Mouse (Mus musculus): Measurements from ENCODE around the gene Slamf6. TPM values are rescaled to one million over a fixed set of nuclear protein-coding genes. Genes with fewer than 3 reads are reported as not detected.
"Not testable (repeated sequence)": the region's sequence is repeated elsewhere in the genome, so short reads cannot be mapped to it uniquely, and the experiment has no call there.

Gene Slamf6
- total and polyA plus RNA-seq, 2 experiments from 2014 or later = 0.11 TPM; not detected in 1

DNA sequence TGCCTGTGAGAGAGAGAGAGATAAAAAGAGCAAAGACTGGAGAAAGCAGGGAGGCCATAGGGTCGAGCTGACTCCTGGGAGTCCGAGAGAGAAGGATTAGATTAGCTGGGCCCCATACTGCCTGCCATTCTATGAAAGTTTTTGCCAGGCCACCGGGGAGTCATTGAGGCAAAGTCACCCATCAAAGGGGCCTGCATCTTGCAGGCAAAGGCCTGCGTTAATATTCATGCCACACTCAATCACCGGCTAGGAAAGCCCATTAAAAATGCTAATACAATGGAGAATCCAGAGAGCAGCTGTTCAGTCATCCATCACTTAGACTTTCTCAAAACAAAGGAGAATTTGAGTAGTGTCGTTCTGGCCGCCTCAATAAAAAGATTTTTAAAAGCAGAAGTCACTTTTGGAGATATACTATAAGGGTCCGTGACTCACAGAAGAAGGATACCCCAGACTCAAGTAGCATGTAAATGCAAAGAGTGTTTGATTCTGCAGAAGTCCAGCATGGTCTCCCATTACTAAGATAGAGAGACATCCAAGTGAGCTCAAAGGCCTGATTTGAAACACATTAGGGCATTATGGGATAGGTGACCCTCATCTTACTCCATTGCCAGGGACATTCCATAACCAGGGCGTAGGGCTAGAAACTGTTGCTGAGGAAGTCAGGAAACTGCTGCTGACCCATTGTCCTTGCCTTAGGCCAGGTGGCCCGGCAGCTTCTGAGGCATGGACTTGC lies 53.7 kb downstream of the Slamf6 start:
- WGBS = 70% methylated on average over 10 of the region's 10 CpGs

DNA sequence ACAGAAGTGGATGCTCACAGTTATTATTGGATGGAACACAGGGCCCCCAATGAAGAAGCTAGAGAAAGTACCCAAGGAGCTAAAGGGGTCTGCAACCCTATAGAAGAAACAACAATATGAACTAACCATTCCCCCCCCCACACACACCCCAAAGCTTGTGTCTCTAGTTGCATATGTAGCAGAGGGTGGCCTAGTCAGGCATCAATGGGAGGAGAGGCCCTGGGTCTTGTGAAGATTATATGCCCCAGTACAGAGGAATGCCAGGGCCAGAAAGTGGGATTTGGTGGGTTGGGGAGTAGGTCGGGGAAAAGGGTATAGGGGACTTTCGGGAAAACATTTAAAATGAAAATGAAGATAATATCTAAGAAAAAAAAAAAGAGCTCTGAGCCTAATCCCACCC lies 57.0 kb downstream of the Slamf6 start:
- not testable (repeated sequence) for H3K27ac ChIP-seq (ENCODE audit: low read depth)

More for the DNA sequence above, 53.7 kb downstream of the Slamf6 start:
- Histone ChIP-seq H3K9ac (replicated peaks; ENCODE audit: low read depth, low read length) (no peak overlapping the region), H3K9me3 (replicated peaks; ENCODE audit: control insufficient read depth, low read length) (no peaks in the 10 kb centered on the region), H3K4me1 (ENCODE audit: control insufficient read depth, insufficient read depth) (no peaks in the 10 kb centered on the region), H3K27ac (ENCODE audit: low read depth) (no peak overlapping the region), H3K36me3 (replicated peaks; ENCODE audit: control insufficient read depth, insufficient read depth, low read length) (no peaks in the 10 kb centered on the region), H3K27me3 (ENCODE audit: control insufficient read depth, insufficient read depth, low read length) (no peaks in the 10 kb centered on the region), H3K4me2 (ENCODE audit: low read depth, low read length) (no peak overlapping the region), H3K4me3 (ENCODE audit: low read depth, low read length) (no peak overlapping the region)
- DNase-seq (ENCODE audit: low spot score) = no peak
- TF ChIP-seq EP300 (IDR thresholded peaks at IDR 0.05; ENCODE audit: low read depth) (no peak), CTCF (IDR thresholded peaks at IDR 0.05; ENCODE audit: low read depth) (no peak)
- no peak for ATAC-seq (ENCODE audit: insufficient read depth, low read depth)

DNA sequence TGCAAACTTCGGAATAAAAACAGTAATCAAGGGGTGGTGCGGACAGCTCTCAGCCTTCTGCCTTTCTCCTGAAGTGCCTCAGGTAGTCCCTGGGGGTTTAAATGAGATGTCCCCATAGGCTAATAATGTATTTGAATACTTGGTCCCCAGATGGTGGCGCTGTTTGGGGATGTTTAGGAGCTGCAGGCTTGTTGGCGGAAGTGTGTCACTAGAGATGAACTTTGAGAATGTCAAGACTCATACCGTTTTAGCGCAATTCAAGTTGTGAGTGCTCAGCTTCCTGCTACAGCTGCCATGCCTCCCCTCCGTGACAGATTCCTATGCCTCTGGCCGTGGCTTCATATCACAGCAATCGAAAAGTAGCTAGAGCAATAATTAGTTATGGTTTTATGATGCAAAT lies 58.1 kb downstream of the Slamf6 start:
- H3K4me3 ChIP-seq (ENCODE audit: low read depth, low read length) = no peak overlapping the region
- no peak overlapping the region for H3K27ac ChIP-seq (ENCODE audit: low read depth)
- ATAC-seq (ENCODE audit: insufficient read depth, low read depth) (no peak), DNase-seq (ENCODE audit: low spot score) (no peak)
- H3K4me2 ChIP-seq (ENCODE audit: low read depth, low read length) = no peak overlapping the region
- H3K36me3 ChIP-seq (replicated peaks; ENCODE audit: control insufficient read depth, insufficient read depth, low read length) = no peaks in the 10 kb centered on the region
- no peaks in the 10 kb centered on the region for H3K27me3 ChIP-seq (ENCODE audit: control insufficient read depth, insufficient read depth, low read length)
- no peak for TF ChIP-seq EP300 (IDR thresholded peaks at IDR 0.05; ENCODE audit: low read depth)
- no peak for TF ChIP-seq CTCF (IDR thresholded peaks at IDR 0.05; ENCODE audit: low read depth)
- 80% methylated on average over 9 of the region's 9 CpGs for WGBS
- H3K9ac ChIP-seq (replicated peaks; ENCODE audit: low read depth, low read length) = no peak overlapping the region
- H3K4me1 ChIP-seq (ENCODE audit: control insufficient read depth, insufficient read depth) = no peaks in the 10 kb centered on the region
- no peaks in the 10 kb centered on the region for H3K9me3 ChIP-seq (replicated peaks; ENCODE audit: control insufficient read depth, low read length)

More for the DNA sequence above, 57.0 kb downstream of the Slamf6 start:
- H3K9me3 ChIP-seq (replicated peaks; ENCODE audit: control insufficient read depth, low read length); H3K27me3 ChIP-seq (ENCODE audit: control insufficient read depth, insufficient read depth, low read length); H3K4me1 ChIP-seq (ENCODE audit: control insufficient read depth, insufficient read depth); DNase-seq (ENCODE audit: low spot score); ATAC-seq (ENCODE audit: insufficient read depth, low read depth); H3K4me3 ChIP-seq (ENCODE audit: low read depth, low read length); H3K9ac ChIP-seq (replicated peaks; ENCODE audit: low read depth, low read length); H3K36me3 ChIP-seq (replicated peaks; ENCODE audit: control insufficient read depth, insufficient read depth, low read length); H3K4me2 ChIP-seq (ENCODE audit: low read depth, low read length): not testable (repeated sequence)
- WGBS = 94% methylated on average over 2 of the region's 2 CpGs

DNA sequence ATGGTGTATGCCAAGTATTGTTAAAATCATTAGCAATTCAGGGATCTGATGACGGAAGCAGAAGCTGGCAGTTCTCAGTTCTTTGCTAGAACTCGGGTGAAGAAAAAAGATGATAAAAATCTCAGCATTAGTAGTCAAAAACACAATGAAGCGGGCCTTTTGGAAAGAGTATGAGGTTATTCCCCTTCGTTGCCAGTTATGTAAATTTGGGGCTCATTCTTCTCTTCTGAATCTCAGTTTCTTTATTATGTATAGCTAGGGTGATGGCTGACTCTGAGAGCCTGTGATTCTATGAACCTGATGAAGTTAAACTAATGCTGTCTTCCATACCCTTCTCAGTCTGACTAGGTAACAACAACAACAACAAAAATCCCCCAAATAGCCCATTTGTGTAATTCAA lies 58.5 kb downstream of the Slamf6 start:
- TF ChIP-seq EP300 (IDR thresholded peaks at IDR 0.05; ENCODE audit: low read depth) (no peak), CTCF (IDR thresholded peaks at IDR 0.05; ENCODE audit: low read depth) (no peak)
- no peaks in the 10 kb centered on the region for H3K27me3 ChIP-seq (ENCODE audit: control insufficient read depth, insufficient read depth, low read length)
- DNase-seq (ENCODE audit: low spot score) (no peak), ATAC-seq (ENCODE audit: insufficient read depth, low read depth) (no peak)
- no peaks in the 10 kb centered on the region for H3K36me3 ChIP-seq (replicated peaks; ENCODE audit: control insufficient read depth, insufficient read depth, low read length)
- 82% methylated on average over 4 of the region's 4 CpGs for WGBS
- no peak overlapping the region for H3K4me3 ChIP-seq (ENCODE audit: low read depth, low read length)
- no peak overlapping the region for H3K9ac ChIP-seq (replicated peaks; ENCODE audit: low read depth, low read length)
- no peaks in the 10 kb centered on the region for H3K4me1 ChIP-seq (ENCODE audit: control insufficient read depth, insufficient read depth)
- no peak overlapping the region for H3K27ac ChIP-seq (ENCODE audit: low read depth)
- no peak overlapping the region for H3K4me2 ChIP-seq (ENCODE audit: low read depth, low read length)
- H3K9me3 ChIP-seq (replicated peaks; ENCODE audit: control insufficient read depth, low read length) = no peaks in the 10 kb centered on the region

DNA sequence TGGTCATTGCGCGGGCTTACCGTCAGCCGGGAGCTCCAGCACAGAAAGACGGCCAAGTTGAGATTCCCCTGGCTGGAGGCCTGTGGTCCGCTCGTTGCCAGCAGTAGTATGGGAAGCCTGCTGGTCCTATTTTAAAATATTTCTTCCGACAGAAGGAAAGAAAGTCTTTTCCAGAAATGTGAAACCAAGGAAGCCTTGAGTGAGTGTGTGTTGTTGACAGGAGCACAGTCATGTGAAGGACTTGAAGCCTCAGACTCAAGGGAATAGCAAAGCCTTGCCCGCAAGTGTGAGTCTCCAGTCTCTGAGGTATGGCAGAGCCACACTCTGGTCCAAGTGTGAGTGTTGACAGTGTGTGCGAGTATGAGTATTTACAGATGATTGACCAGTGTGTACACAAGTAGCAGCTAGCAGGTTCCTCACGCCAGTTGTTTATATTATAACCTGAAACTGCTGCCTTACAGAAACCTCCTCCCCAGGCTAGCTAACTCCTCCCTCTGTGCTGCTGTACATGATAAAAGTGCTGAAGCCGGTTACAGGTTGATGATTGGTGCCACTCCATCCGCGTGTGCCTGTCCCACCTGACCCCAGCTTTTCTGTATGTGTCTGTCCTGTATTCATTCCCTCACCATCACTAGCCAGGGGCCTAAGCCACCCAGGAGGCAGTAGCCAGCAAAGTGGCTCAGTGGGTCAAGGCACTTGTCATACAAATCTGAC lies 59.7 kb downstream of the Slamf6 start:
- no peak overlapping the region for H3K4me3 ChIP-seq (ENCODE audit: low read depth, low read length)
- no peaks in the 10 kb centered on the region for H3K4me1 ChIP-seq (ENCODE audit: control insufficient read depth, insufficient read depth)
- ATAC-seq (ENCODE audit: insufficient read depth, low read depth) (no peak), DNase-seq (ENCODE audit: low spot score) (no peak)
- H3K27me3 ChIP-seq (ENCODE audit: control insufficient read depth, insufficient read depth, low read length) = no peaks in the 10 kb centered on the region
- TF ChIP-seq CTCF (IDR thresholded peaks at IDR 0.05; ENCODE audit: low read depth) (no peak), EP300 (IDR thresholded peaks at IDR 0.05; ENCODE audit: low read depth) (no peak)
- H3K9me3 ChIP-seq (replicated peaks; ENCODE audit: control insufficient read depth, low read length) = no peaks in the 10 kb centered on the region
- 87% methylated on average over 14 of the region's 14 CpGs for WGBS
- H3K27ac ChIP-seq (ENCODE audit: low read depth) = no peak overlapping the region
- no peak overlapping the region for H3K4me2 ChIP-seq (ENCODE audit: low read depth, low read length)
- H3K9ac ChIP-seq (replicated peaks; ENCODE audit: low read depth, low read length) = no peak overlapping the region
- H3K36me3 ChIP-seq (replicated peaks; ENCODE audit: control insufficient read depth, insufficient read depth, low read length) = no peaks in the 10 kb centered on the region
